Mouse (Mus musculus) cerebellum, adult 11-12 months (tissue): ENCODE data around the gene Fut7.
"Not testable (repeated sequence)": the region's sequence is repeated elsewhere in the genome, so short reads cannot be mapped to it uniquely, and the experiment has no call there.

Source experiments
- DNase-seq: peaks from one replicate; pipeline ENCODE4 v3.0.0; 2022

The Fut7 gene

DNA sequence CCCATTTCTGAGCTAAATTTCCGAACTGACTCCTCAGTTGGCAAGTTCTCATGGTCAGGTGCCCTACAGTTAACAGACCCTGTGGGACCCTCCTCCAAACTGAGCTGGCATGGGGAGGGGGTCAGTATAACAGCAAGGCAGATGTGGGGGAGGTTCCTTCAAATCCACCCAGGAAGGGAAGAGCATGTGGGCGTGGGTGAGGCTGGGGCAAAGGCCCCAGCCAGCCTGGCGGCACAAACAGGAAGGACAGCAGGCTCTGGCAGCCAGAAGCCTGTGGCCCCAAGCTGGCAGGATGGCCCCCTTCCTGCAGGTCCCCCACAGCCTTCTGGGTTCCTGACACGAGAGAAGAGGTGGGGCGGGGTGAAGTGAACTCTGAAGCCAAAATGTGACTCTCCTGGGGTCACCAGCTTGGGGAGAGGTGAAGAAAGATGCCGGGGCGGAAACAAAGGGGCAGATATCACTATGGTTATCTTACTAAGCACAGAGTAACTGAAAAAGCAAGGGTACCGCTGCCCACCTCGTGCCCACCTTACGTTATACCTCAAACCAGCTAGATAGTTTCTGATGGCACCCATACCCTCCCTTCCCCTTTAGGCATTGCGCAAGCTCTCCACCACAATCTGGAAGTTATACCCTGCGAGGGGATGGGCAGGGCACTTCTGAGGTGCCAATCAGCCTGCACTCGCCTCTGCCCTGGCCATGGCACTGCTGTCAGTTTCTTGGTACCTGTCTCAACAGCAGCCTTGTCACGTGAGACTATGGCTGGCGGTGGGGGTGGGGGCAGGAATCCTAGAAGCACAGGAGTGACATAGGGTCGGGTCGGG lies at the start of gene Fut7:
Gene Fut7 (plus strand): TSS at position 681 of the 824 bp plus-strand sequence.
- DNase-seq, result peak; percentile 65

GRCm38 (mm10) chr2:25373431-25373830 lies 49.6 kb upstream of the Fut7 start:
- no peak for DNase-seq

DNA sequence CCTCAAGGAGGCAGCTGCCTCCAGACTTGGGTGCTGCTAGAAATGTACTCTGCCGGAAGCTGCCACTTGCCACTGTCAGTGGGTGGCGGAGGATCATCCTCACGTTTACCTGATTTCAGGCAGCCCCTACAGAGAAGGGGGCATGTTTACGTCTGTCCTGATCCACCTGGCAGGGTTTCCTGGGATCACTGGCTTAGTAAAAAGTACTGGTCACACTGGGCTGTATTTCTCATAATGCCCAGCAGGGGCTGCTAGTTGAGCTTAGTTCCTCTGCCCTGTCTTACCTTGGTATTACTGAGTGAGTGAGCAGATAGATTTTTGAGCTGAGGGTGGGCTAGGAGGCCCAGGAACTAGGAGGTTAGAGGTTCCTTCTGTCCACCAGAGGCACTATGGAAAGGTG lies 46.5 kb upstream of the Fut7 start:
- no peak for DNase-seq

GRCm38 (mm10) chr2:25384492-25384891 lies 38.6 kb upstream of the Fut7 start:
- no peak for DNase-seq

DNA sequence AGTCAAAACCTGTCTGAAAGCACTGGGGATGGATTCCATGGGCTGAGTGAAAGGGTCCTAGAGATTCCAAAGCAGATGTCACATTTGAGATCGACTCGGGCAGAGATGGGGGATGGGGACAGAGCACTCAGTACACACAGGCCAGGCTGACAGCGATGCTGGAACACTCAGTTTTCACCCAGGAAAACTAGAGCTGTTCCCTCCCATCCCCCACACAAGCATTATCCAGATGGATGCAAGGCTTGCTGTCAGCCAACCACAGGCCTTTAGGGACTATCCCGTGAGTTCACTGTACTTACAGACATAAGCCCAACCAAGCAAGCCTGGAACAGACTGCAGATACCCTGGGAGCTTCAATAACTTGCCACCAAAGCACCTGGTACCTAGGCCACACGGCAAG lies 31.8 kb upstream of the Fut7 start:
- no peak for DNase-seq

DNA sequence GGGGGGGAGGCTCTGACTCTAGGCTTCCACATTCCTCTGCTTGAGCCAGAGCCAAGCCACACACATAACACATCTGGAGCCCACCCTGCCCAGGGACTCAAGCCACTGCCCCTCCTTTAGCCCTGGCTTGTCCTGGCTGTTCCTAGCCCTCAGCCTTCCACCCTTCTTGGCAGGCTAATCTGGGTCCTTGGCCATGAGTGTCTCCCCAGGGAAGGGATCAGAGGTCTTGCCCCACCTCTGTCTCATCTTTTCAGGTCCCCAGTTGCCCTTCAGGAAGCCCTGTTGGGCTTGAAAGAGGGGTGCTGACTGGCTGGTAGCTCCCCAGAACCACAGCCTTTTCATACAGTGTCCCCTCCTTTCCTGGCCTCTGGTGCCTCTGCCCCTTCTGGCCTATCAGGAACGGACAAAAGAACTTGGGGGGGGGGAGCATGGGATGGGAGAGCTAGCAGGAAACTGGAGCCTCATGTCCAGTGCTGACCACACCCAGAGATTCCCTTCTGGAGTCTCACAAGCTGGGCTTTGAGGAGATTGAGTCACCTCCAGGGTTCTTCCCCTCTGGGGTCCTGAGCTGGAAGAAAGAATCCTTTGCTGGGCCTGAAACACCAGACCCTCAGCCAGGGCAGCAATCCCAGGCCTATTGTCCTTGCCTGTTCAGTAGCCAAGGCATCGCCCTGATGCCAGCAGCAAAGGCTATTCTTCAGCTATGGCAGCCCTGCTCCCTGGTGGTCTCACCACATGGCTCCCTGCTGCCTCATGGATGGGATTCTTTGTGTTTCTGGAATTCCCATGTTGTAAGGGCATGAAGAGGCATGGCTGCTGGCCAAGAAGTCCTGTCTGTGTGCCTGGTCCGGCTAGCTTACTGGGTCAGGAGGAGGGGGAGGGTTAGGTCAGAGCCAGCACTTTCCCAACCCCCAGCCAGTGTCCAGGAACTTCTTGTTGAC lies 28.5 kb upstream of the Fut7 start:
- peak; percentile 72 for DNase-seq

GRCm38 (mm10) chr2:25395721-25396596 lies 27.1 kb upstream of the Fut7 start, which contains the start of gene Entpd2:
Gene Entpd2, plus strand, starts transcription at chr2:25395874.
- peak; percentile 65 for DNase-seq

- peak; percentile 85 for DNase-seq
These were observed 26.5 kb upstream of the Fut7 start for GRCm38 (mm10) chr2:25396597-25396983.

- DNase-seq, result peak; percentile 33
These were observed 26.1 kb upstream of the Fut7 start for GRCm38 (mm10) chr2:25397010-25397409.

DNA sequence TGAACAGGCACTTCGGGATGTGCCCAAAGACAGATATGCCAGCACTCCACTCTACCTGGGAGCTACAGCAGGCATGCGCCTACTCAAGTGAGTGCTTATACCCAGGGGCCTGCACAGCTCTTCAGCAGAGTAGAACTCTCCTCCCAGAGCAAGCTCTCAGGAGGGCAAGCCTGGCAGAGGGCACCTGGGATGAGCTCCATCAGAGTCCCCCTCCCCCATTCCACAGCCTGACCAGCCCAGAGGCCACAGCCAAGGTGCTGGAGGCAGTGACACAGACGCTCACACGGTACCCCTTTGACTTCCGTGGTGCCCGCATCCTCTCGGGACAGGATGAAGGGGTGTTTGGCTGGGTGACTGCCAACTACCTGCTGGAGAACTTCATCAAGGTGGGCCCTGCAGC lies 25.0 kb upstream of the Fut7 start:
- peak; percentile 46 for DNase-seq

DNA sequence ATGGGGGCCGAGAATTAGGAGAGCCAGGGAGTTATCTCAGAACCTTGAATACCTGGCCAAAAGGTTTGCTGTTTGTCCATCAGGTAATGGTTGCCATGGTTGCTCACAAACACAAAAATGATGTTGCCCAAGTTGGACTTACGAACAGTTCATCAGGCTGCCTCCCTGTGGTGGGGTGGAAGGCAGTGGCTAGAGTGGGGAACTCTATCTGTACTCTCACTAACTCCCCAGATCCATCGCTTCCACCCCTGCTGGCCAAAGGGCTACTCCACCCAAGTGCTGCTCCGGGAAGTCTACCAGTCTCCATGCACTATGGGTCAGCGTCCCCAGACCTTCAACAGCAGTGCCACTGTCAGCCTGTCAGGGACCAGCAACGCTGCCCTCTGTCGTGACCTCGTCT lies 24.0 kb upstream of the Fut7 start, which contains the start of gene Npdc1:
Gene Npdc1 (plus strand): TSS at position 301 of the 400 bp plus-strand sequence.
- DNase-seq, result no peak

GRCm38 (mm10) chr2:25400291-25400690 lies 22.8 kb upstream of the Fut7 start:
- no peak for DNase-seq

GRCm38 (mm10) chr2:25400764-25401163 lies 22.3 kb upstream of the Fut7 start:
- DNase-seq, result peak; percentile 78

DNA sequence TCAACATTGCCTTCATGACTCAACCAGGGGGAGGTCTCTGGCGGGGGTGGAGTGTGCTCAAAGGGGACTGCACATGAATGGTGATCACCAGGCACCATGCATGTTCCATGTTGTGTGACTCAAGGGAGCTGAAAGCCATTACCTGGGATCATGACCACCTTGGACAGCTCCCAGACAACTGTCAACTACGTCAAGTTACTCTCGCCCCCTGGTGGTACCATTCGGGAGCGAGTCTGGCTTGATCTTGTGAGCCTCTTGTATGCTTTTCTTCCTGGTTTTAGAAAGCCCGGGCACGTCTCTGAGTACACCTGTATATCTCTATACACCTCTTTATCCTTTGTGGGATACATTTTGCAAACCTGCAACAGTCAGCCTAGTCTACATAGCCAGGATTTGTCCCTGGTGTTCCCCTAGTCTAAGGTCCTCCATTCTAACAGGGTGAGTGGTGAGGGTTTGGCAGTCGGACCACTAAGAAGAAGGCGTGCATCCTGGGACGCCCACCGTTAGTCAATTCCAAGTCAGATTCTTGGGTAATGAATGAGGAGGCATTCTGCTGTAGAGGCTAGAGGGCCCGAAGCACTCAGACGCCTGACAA lies 20.6 kb upstream of the Fut7 start:
- peak; percentile 80 for DNase-seq

DNA sequence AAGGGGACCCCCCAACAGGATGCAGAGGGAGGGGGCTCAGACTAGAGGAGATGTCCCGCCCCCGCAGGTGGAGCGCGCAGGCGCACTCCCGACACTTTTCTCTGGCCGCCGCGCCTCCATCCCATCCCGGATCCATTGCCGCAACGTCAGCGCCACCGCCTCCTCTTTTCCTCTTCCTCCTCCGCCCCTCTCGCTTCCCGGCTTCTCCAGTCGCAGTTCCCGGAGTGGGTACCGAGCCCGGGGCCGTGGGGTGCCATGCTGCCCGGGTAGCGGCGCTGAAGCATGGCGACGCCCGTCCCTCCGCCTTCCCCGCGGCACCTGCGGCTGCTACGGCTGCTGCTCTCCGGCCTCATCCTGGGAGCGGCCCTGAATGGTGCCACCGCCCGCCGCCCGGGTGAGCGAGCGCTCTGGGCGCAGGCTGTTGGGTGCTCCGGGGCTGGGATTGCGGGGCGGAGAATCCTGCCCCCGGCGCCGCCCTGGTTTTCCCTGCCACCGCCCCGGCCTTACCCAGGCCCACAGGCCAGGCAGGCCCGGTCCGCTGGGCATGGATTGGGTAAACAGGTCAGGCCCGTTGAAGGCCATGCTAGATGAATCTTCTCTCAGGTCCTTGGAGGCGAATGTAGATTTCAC lies 20.0 kb upstream of the Fut7 start:
- DNase-seq, result peak; percentile 91

- DNase-seq, result no peak
These were observed 19.1 kb upstream of the Fut7 start for GRCm38 (mm10) chr2:25403994-25404393.

DNA sequence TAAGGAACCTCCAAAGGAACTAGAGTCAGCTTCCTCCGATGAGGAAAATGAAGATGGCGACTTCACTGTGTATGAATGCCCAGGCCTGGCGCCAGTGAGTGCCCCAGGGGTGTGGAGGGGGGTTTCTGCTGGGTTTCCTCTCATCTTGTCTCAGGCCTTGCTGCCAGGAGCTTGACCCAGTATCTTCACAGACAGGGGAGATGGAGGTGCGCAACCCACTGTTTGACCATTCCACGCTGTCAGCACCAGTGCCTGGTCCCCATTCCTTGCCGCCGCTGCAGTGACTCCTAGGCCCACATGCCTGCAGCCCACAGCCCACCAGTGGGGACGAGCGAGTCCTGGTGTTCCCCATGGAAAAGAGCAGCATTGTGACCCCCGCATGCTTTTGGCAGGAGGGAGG lies 14.2 kb upstream of the Fut7 start:
- DNase-seq, result peak; percentile 20

GRCm38 (mm10) chr2:25413436-25413835 lies 9.6 kb upstream of the Fut7 start:
- DNase-seq, result not testable (repeated sequence)

- DNase-seq, result peak; percentile 31
These were observed 5.6 kb upstream of the Fut7 start for GRCm38 (mm10) chr2:25417426-25417825.

GRCm38 (mm10) chr2:25421896-25422295 lies 1.2 kb upstream of the Fut7 start:
- DNase-seq, result peak; percentile 56

DNA sequence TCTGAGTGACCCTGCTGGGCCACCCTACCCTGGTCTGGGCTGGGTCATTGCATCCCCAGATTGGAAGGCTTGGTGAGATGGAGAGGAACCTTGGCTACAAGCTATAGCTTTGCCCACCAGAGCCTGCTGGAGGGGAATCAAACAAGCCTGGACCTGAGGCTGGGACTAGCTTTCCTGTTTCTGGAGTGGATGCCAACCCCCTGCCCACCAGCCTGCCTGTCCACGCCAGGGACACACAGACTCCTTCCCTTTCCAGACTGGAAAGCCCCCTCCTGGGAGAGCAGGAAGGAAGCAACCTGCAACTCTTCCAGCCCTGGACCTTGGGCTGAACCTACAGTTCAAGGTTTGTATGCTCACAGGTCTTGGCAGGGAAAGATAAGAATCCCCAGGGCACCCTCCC lies 559 bp downstream of the Fut7 start:
- peak; percentile 40 for DNase-seq

- peak; percentile 73 for DNase-seq
These were observed 2.4 kb downstream of the Fut7 start for GRCm38 (mm10) chr2:25425481-25425880.
